Mouse (Mus musculus): ENCODE results near the gene Slc5a10.

Gene Slc5a10

DNA sequence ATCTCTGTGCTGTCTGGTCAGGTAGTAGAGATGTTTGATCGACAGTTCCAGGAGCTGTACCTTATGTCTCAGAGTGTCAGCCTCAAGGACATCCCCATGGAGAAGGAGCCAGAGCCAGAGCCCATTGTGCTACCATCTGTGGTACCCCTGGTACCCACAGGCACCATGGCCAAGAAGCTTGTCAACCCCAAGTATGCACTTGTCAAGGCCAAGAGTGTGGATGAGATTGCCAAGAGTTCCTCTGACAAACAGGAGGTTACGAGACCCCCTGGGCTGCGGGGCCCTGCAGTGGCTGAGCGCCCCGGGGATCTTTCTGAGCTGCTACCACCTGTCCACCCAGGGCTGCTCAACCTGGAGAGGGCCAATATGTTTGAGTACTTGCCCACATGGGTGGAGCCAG, 18.1 kb downstream of the Slc5a10 start:
- DNase-seq, result no peak

- no peak for DNase-seq
Measured at GRCm38 (mm10) chr11:61701696-61702095, 18.9 kb downstream of the Slc5a10 start.

- DNase-seq, result no peak
Measured at GRCm38 (mm10) chr11:61699933-61700332, 20.7 kb downstream of the Slc5a10 start.

- DNase-seq, result no peak
Measured at GRCm38 (mm10) chr11:61699460-61699859, 21.2 kb downstream of the Slc5a10 start.

DNA sequence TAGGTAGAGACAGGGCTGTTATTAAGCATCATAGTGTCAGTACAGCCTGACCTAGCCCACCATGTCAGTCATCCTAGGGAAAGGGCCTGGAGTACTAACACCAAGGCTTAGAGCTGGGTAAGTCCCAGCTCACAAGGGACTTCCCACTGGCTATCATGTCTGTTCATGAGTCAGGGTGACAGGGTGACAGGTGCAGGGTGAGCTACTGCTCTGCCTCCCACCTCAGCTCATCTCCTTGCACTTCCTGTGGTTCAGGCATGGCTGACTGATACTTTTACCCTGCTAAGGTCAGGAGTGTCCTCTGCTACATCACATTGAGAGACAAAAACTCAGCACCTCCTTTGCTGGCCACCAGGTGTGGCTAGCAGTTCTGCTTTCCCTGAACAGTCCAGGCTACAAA, 21.8 kb downstream of the Slc5a10 start:
- DNase-seq, result no peak

GRCm38 (mm10) chr11:61692996-61693395, 27.6 kb downstream of the Slc5a10 start:
- no peak for DNase-seq

DNA sequence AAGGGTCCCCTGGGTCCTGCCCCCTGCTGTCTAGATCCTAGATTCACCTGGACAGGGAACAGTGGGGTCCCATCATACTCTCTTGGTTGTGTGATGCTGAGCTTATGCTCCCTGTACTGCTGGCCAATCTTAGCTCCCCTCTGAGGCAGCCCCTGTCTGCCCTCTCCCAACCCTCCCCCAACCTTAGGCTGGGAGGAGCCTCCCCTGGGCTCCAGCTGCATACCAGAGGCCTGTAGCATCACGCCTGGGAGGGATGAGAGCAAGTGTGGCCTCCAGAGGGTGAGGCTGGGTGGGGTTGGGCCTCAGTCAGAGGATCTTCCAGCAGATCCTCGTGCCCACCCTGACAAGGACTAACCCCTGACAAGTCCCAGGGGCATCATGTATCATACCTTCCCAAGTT, 33.0 kb downstream of the Slc5a10 start:
- no peak for DNase-seq

- no peak for DNase-seq
Measured at GRCm38 (mm10) chr11:61686906-61687453, 33.6 kb downstream of the Slc5a10 start.

DNA sequence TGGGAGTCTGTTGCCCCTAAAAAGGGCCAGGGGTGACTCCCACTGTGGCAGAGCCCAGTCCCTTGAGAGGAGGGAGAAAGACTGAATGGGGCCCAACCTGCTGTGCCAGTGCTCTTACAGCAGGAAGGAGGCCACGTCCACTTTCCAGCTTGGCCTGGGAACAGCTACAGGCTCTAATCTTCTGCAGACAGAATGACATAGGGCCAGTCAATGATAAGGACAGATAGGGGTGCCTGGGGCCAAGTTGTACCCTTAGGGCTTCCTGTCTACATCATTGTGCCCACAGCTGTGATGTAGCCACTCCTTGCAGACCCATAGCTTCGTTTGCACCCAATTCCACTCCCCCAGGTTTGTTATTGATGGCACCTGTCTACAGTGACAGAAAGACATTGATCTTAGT, 34.5 kb downstream of the Slc5a10 start:
- DNase-seq, result no peak

GRCm38 (mm10) chr11:61685119-61685725, 35.4 kb downstream of the Slc5a10 start:
- DNase-seq, result no peak

- DNase-seq, result peak; percentile 83
Measured at GRCm38 (mm10) chr11:61683907-61684731, 36.5 kb downstream of the Slc5a10 start, which contains the start of gene Fam83g. Gene Fam83g (plus strand): TSS chr11:61684091.

DNA sequence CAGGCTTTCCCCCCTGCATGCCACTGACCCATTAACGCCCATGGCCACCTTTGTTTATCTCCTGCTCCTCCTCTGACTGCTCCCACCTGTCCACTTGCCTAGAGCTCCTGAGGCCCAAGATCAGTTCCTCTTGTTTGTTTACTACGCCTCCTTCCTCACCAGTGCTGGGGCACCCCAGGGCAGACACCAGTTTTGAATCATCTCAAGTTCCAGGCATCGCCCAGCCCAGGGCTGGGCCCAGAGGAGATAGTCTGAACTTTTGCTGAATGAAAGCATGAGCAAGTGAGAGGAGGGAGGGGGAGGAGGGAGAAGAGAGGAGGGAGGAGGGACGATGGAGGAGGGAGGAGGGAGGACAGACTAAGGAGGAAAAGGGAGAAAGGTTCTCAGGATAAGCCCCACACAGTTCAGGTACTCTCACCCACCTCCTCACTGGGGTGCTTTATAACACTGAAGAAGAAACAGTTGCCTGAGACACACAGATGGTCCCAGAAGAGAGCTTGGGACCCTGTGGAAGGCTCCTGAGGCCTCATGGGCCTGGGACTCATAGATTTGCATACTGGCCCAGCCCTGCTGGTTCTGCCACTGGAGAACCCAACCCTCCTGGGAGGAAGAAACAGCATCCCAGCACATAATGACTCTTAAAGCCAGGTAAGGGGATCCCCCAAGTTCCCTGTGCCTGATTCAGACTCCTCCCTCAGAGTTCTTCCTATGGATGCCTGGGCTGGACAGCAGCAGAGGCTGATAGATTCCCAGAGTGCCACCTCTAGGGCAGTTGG, 41.3 kb downstream of the Slc5a10 start:
- no peak for DNase-seq

- DNase-seq, result no peak
Measured at GRCm38 (mm10) chr11:61677709-61678108, 42.9 kb downstream of the Slc5a10 start.

DNA sequence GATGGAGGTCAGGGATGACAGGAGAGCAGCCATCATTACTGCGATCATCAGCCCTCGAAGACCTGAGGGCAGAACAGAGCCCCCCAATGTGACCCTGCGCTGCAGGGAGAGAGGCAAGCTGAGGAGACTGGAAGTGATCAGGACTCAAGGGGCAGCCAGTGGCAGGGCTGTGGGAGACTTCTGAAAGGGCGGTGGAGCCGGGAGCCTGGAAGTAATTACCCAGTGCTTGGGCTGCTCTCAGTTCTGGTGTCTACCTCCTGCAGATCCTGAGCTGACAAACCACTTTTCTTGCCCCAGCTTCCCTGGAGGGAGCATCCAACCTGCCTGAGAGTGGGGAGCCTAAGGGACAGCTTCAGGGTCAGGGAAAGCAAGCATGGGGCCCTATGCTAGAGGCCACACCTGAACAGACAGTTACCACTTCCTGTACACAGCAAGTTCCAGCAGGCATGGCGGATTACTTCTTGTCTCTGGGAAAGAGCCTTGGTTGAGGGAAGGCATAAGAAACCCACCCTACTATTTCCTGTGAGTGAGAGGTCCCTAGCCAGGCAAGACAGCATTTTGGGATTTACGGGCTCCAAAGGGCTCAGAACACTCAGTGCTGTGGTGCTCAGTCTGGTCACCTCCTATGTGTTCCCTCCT, 44.3 kb downstream of the Slc5a10 start:
- DNase-seq, result no peak

- no peak for DNase-seq
Measured at GRCm38 (mm10) chr11:61675332-61675731, 45.3 kb downstream of the Slc5a10 start.

- DNase-seq, result peak; percentile 41
Measured at GRCm38 (mm10) chr11:61674839-61675159, 45.8 kb downstream of the Slc5a10 start.

DNA sequence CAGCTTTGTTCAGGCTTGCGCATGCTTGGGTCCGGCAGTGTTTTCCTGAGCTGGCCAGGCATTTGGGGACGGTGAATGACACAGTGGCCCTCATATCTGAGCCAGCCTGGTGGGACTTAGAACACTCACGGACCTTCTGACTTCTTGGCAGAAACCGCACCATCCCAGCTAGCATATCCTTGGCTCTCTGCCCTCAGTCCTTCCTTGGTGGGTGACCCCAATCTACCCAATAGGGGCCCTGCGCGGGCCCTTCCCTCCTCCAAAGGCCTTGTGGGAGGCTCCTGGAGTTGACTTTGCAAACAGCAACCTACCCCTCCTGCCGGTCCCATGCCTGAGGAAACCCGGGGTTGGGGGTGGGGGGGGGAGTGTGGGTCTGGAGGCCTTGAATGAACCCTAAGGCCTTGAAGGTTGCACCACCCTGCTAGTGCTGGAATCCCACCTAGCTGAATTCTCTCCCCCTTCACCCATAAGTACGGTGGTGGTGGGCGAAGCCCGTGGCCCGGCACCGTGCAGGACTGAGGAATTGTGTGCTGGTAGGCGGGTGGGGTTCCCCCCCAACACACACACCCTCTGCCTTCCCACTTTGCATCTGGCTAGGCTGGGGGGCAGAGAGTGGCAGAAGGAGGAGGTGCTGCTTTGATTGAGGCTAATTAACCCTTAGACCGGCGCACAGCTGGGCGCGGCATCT, 46.3 kb downstream of the Slc5a10 start:
- no peak for DNase-seq

DNA sequence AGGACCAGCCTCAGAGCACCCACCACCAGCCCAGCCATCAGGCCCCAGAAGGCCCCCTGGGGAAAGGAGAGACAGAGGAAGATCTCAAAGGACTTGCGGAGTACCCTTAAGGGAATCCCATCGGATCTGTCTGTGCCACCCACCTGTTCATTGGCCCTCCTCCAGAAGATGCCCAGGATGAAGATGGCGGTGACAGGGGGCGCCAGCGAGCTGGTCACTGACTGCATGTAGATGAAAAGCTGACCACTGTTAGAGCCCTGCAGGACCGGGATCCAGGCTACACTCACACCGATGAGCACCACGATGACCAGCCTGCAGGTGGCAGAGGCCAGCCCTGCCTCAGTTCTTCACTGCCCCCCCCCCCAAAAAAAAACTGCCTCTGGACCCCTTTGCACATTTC, 46.9 kb downstream of the Slc5a10 start:
- peak; percentile 46 for DNase-seq

DNA sequence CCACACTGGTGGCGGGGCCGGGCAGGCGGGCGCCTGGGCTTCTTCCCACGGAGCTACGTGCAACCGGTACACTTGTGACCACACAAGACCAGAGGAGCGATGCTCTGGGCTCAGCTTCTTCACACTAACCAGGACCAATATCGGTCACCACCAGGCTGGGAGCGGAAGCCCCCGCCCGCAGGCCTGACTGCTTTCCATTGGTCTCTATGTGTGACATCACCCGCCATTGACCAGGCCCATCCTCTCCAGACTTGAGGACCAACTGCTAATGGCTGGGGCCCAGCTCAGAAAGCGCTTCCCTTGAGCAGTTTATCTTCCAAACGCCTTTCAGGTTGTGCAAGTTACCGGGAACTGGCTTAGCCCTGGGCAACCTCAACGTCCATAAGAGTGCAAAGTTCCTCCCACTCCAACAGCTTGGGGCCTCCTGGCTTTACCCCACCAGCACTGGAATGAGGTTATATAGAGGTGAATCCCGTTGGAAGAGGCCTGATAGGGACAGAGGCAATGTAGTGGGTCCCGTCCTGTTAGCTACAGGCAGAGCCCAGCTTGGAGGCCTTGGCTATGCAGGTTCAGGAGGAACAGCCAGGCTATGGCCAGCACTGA, 48.7 kb downstream of the Slc5a10 start:
- no peak for DNase-seq

GRCm38 (mm10) chr11:61669492-61670490, 50.8 kb downstream of the Slc5a10 start:
- peak; percentile 68 for DNase-seq

DNA sequence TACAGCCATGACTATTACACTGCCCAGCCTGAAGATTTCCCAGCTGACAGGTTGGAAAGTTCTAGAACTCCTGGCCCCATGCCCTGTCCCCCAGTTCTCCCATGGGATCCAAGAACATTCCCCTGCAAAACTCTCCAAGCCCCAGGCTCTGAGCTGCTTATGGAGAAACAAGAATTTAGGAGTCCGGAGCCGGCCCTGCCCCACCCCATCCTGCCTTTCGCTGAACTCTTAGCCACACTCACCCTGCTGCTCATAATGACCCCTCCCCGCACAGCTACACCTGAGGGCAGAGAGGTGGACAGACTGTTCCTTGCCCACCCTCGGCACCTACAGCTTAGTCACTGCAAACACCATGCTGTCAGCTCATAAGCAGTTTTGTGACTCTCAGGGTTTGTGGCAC, 52.8 kb downstream of the Slc5a10 start:
- DNase-seq, result no peak
